Mouse (Mus musculus) kidney, adult 8-10 months (tissue): ENCODE results near the gene Eva1a.

Experiments
- DNase-seq, 2 experiments: peaks; one replicate each; pipeline ENCODE4 v3.0.0; 2022

Gene Eva1a

GRCm38 (mm10) chr6:82070459-82070858 is 29.6 kb downstream of the Eva1a start:
- DNase-seq = no peak

- peak; percentile 91 to 93 for DNase-seq
These were observed 32.2 kb downstream of the Eva1a start for GRCm38 (mm10) chr6:82073011-82073410.

DNA sequence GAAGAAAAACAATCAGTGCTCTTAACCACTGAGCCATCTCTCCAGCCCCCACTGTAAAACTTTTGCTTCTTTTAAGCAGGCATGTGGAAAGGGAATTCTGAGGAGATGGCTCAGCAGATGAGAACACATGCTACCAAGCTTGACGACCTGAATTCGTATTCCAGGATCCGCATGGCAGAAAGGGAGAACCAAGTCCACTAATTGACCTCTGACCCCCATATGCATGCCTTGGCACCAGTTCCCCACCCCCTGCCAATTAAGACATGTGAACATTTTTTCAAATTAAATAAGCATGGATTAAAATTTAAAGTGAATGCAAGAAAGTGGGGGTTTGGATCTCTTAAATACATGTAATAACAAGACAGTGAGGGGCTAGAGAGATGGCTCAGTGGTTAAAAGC is 32.7 kb downstream of the Eva1a start:
- DNase-seq = peak; percentile 74 to 78

DNA sequence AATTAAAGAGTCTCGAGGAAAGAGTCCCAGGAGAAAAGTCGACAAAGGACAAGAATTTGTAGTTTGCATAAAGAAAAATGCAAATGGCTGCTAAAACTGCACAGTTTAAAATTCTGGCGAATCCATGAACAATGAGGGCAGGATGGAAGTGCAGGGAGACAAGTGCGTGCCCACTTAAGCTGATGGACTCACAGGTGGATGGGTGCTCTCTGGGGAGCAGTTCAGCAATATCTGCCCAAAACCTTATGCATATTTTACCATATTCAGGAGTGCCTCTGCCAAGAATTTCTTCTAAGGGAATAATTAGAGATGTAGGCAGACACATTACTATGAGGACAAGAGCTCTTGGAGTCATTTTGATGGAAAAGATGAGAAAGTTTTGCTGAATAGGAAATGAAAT is 35.5 kb downstream of the Eva1a start:
- DNase-seq = no peak

DNA sequence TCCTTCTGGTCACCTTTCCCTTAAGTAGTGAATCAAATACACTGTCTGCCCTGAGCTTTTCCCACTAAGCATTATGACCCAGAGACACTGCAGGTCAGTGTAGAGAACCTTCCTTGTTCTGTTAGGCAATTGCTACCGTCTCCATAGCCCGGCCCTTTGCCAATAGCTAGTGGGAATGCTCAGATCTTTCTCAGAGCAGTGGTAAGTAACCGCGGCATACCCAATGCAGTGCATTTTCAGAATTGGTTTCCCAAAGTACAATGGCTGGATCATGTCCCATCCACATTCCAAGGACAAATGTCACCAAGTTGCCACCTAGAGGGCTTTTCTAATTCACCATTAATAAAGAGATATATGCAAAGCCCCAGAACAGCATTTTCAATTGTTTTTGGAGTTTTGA is 38.0 kb downstream of the Eva1a start:
- DNase-seq = no peak

DNA sequence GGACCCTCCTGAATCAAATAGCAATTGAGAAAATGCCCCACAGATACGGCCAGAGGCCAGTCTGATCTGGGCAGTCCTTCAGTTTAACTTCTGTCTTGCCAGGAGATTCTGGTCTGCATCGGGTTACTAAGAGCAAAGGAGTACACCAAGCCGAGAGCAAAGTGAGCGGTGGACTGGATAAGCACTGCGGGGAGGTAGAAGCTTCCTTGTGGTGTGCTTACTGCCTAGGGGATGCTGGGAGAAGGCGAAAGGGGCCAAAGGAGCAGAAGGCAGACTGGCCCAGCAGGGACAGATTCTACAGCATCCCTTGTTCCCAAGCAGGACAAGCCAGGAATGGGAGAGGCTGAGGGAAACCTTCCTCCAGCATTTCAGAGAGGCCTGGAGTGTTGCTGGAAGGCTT is 42.8 kb downstream of the Eva1a start:
- DNase-seq = no peak

- peak in 1 of 2 experiments; percentile 30 for DNase-seq
These were observed 43.4 kb downstream of the Eva1a start for GRCm38 (mm10) chr6:82084235-82084634.

- no peak for DNase-seq
These were observed 44.6 kb downstream of the Eva1a start for GRCm38 (mm10) chr6:82085313-82085908.

GRCm38 (mm10) chr6:82088133-82088532 is 47.3 kb downstream of the Eva1a start:
- DNase-seq = no peak

DNA sequence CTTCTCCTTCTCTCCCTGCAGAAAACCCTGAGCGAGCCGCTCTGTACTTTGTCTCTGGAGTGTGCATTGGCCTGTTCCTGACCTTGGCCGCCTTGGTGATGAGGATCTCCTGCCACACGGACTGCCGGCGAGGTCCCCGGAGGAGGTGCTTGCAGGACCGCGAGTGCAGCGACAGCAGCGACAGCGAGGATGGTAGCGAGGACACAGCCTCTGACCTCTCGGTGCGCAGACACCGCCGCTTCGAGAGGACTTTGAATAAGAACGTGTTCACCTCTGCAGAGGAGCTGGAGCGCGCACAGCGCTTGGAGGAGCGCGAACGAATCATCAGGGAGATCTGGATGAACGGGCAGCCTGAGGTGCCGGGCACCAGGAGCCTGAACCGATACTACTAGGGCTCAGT is 50.9 kb downstream of the Eva1a start:
- DNase-seq = peak in 1 of 2 experiments; percentile 25

DNA sequence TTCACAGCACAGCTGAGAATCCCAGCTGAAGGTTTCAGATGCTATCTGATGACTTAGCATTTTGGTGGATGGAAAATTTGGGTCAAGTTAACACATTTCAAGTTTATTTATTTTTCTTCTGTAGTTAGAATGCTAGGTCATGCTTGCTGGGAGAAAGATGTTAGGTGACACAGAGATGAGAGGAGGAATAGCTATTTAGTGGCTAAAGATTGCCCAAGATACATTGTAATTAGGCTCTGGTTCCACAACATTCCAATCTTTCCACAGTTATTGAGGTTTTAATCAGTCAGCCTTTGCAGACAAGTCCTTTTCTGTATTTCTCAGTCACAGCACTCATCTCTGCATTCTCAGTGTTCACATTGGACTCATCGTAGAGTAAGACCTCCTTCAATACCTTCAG is 56.9 kb downstream of the Eva1a start:
- DNase-seq = no peak

DNA sequence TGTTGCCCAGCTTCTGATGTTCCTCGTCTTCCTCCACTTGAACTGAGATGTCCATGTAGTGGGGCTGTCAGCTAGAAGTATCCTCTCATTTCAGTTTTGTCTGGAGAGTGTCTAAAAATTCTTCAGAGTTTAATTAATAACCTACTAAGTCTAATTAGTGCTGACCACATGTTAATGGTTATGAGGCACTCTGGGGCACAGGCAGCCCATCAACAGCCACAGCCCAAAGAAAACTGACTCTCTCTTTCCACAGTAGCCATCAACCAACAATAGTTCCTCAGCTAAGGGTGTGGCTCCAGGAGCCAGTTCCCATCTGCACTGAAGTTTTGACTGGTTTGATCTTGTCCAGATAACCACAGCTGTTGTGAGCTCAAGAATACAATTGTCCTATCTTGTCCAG is 57.6 kb downstream of the Eva1a start:
- peak; percentile 32 to 33 for DNase-seq

GRCm38 (mm10) chr6:82110473-82110872 is 69.6 kb downstream of the Eva1a start:
- no peak for DNase-seq

DNA sequence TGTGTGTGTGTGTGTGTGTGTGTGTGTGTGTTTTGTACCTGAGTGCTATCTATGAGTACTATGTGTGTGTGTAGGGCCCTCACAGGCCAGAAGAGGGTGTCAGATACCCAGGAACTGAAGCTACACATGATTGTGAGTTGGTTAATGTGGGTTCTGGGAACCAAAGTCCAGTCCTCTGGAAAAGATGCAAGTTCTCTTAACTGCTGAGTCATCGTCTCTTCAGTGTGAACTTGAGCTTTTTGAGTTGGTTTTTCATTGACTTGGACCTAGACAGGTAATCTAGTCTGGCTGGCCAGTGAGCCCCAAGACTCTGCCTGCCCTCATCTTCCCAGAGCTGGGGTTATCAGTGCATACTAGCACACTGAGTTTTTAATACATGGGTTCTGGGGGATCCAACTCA is 70.3 kb downstream of the Eva1a start:
- DNase-seq = peak in 1 of 2 experiments; percentile 14

- no peak for DNase-seq
These were observed 70.7 kb downstream of the Eva1a start for GRCm38 (mm10) chr6:82111540-82111939.

DNA sequence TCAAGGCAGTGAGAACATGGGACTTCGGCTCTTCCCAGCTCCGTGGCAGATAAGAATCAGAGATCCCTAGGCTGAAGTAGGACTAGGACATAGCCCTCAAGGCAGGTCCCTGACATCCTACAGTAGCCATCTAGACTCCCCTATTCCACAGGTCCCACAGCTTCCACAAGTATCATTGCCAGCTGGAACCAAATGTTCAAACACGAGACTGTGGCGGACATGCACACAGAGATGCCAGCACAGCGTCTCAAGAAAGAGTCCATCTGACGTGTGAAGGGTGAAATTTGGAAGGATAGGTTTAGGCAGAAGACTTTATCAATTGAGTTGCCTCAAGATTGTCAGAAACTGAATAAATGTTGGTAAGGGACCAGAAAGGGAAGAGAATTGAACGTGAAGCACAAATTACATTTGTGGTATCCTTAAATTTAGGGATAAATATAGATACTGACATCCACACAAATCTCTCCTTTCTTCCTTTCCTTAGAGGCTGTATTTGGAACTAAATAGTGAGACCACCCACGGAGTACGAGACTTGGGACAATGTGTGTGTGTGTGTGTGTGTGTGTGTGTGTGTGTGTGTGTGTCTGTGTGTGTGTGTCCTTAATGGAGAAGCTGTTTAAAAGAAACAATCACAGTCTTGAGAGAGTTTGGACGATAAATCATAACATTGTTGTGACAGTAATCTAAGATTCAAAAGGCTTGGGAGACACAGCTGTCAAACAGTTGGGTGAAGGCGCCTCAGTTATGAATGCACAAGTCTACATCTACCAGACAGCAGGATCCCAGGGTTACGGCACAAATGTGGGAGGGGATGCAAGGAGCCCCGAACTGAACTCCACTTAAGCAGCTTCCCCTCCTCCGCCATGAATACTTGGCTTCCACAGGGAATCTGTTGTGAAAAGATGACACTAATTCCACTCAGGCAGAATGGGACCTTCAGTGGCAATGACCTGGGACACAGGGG is 71.6 kb downstream of the Eva1a start:
- no peak for DNase-seq

GRCm38 (mm10) chr6:82115335-82115965 is 74.6 kb downstream of the Eva1a start:
- DNase-seq = no peak

- DNase-seq = no peak
These were observed 75.3 kb downstream of the Eva1a start for GRCm38 (mm10) chr6:82116176-82116575.

- DNase-seq = peak in 1 of 2 experiments; percentile 22
These were observed 77.0 kb downstream of the Eva1a start for GRCm38 (mm10) chr6:82117871-82118270.

DNA sequence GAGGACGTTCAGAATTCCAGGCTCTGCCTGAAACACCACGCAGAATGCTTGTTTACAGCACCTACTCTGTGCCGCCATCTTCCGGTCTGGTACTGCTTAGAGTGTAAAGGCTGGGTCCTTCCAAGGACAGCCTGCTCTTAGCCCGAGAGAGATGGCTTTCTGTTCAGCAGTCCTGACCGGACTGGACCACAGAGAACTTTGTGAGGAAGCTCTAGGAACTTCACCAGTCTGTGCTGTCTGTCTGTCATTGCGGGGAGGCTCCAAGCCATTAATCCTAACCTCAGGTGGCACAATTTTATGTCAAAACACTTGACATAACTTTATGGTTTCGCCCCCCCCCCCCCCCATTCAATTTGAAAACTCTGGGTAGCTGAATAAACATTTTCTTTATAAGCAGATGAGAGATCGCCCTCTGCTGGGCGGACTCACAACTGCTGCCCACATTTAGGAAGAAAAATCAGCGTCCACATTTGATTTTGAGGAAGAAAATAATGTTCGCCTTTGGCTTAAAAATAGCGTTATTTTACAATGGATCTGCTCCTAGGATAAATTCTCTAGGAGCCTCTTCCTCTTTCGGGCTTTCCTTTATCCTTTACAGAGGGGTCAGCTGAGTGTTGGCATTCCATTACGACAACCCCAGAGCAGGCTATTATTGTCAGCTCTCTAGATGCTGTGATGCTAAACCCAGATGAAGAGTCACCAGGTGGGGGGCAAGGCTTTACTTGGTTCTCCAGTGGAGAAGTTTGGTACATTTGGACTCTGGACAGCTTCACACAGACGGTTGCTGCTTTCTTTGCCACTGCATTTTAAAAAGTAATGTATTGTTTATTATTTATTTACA is 78.7 kb downstream of the Eva1a start:
- peak; percentile 86 to 89 for DNase-seq

DNA sequence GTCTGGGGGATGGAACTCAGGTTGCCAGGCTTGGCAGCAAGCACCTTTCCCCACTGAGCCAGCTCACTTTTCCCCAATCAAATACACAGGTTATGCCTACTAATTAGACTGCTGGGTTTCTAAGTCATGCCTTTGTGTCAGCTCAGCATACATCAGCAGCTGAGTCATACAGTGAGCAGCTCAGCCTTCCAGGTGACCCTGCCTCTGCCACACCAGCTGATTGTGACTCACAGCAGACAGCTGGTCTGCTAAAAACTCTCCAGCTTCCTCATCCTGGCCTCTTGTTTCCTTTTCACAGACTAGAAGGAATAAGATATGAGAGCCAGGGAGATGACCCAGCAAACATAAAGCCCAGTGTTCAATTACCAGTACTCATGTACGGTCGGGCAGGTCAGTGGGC is 84.3 kb downstream of the Eva1a start:
- DNase-seq = no peak

DNA sequence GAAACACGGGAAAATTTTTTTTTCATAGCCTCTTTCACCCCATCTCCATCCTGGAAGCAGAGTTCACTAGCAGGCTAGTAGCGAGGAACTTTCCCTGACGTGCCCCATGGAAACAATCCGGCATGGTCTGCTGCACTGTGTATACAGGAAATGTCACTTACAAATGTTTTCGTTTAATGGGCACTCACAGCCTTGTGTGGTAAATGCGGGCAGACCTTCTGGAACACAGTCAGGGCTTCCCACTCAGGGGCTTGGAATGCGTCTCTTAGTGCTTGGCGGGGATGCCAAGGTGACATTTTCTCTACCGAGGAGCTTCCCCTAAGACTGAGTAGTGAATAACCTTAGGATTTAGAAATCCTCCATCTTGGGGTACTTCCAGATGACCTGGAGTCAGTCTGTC is 87.0 kb downstream of the Eva1a start:
- DNase-seq = no peak
